Mouse (Mus musculus) lung, postnatal 0 days (tissue): ENCODE results near the gene Dhrs11. TPM values are rescaled to one million over a fixed set of nuclear protein-coding genes. Genes with fewer than 3 reads are reported as not detected.
A peak's percentile ranks its signal among the peaks of the same experiment; 100 is the strongest.

Source experiments
- ATAC-seq: fragments of 200-750 bp; cut with Nextera tagmentation; 2 replicates; pipeline ENCODE4 v1.8.0; 2017; ENCODE audit warnings: moderate library complexity
- DNase-seq: peaks from one replicate; pipeline ENCODE4 v3.0.0-alpha.2; 2016; ENCODE audit warnings: low spot score
- H3K27ac ChIP-seq: fragments of 300-500 bp; sonication (generic); 2 replicates; pipeline ENCODE4 v1.5.1; 2014; ENCODE audit warnings: antibody characterized with exemption, mild to moderate bottlenecking, low read length, mixed read lengths
- H3K27me3 ChIP-seq: fragments of 300-500 bp; sonication (generic); replicated peaks from 2 replicates; pipeline ENCODE4 v1.6.1; 2014; ENCODE audit warnings: low read length, mixed read lengths; ENCODE audit not compliant: insufficient read depth
- H3K36me3 ChIP-seq: fragments of 300-500 bp; sonication (generic); 2 replicates; pipeline ENCODE4 v1.6.1; 2014; ENCODE audit warnings: low read length, mixed read lengths; ENCODE audit not compliant: insufficient read depth
- H3K4me1 ChIP-seq: fragments of 300-500 bp; sonication (generic); 2 replicates; pipeline ENCODE4 v1.6.1; 2014; ENCODE audit warnings: antibody characterized with exemption, low read depth, low read length, mixed read lengths; ENCODE audit not compliant: insufficient read depth
- H3K4me2 ChIP-seq: fragments of 300-500 bp; sonication (generic); replicated peaks from 2 replicates; pipeline ENCODE4 v1.6.1; 2014; ENCODE audit warnings: low read depth, mild to moderate bottlenecking, low read length, moderate library complexity, mixed read lengths
- H3K4me3 ChIP-seq: fragments of 300-500 bp; sonication (generic); 2 replicates; pipeline ENCODE4 v1.5.1; 2014; ENCODE audit warnings: low read depth, low read length
- H3K9ac ChIP-seq: fragments of 300-500 bp; sonication (generic); replicated peaks from 2 replicates; pipeline ENCODE4 v1.6.1; 2014; ENCODE audit warnings: low read depth, mild to moderate bottlenecking
- H3K9me3 ChIP-seq: fragments of 300-500 bp; sonication (generic); 2 replicates; pipeline ENCODE4 v1.6.1; 2016; ENCODE audit warnings: low read length, mixed read lengths
- CTCF ChIP-seq: IDR thresholded peaks from 2 replicates; pipeline ENCODE4 v1.5.1; 2016; ENCODE audit warnings: antibody characterized with exemption, mild to moderate bottlenecking
- EP300 ChIP-seq: IDR thresholded peaks from 2 replicates; pipeline ENCODE4 v1.6.1; 2016; ENCODE audit warnings: antibody characterized with exemption, mild to moderate bottlenecking, control low read depth
- WGBS: fragments of 180-500 bp; shearing (Covaris S2); extraction: QIAGEN DNeasy Blood & Tissue Kit; methylation state at CpG from one replicate; pipeline ENCODE4 v1.1.7; 2014; 5-methylcytosine and 5-hydroxymethylcytosine counted together
- polyA plus RNA-seq: library from polyadenylated mRNA; unstranded; fragments of >200 nt; fragmentation: Nextera tagmentation; extraction: Ambion mirVana; gene quantifications from 2 replicates; pipeline ENCODE4 v1.2.1, GENCODE M21; 2015

The Dhrs11 gene
- polyA plus RNA-seq, 1 experiment from 2014 or later = 9.1 TPM

- Histone ChIP-seq H3K27ac (no peak overlapping the region), H3K9ac (no peak overlapping the region), H3K4me3 (no peak overlapping the region), H3K27me3 (no peaks in the 10 kb centered on the region; the same call in 1 of the 2 replicates), H3K36me3 (no peaks in the 10 kb centered on the region), H3K9me3 (no peaks in the 10 kb centered on the region), H3K4me1 (no peaks in the 10 kb centered on the region), H3K4me2 (no peak overlapping the region)
- 9% methylated on average over 17 of the region's 17 CpGs for WGBS
- no peak for TF ChIP-seq EP300
- peak; percentile 97 for TF ChIP-seq CTCF
- ATAC-seq = peak; percentile 50
- DNase-seq = peak; percentile 64
Observed at GRCm38 (mm10) chr11:84794496-84795113, 34.2 kb downstream of the Dhrs11 start.

- Histone ChIP-seq H3K4me1 (no peaks in the 10 kb centered on the region), H3K27ac (no peak overlapping the region), H3K27me3 (no peaks in the 10 kb centered on the region; the same call in 1 of the 2 replicates), H3K9me3 (no peaks in the 10 kb centered on the region), H3K4me3 (no peak overlapping the region), H3K9ac (no peak overlapping the region), H3K36me3 (no peaks in the 10 kb centered on the region), H3K4me2 (no peak overlapping the region)
- DNase-seq (no peak), ATAC-seq (no peak)
- no peak for TF ChIP-seq CTCF
- no peak for TF ChIP-seq EP300
Observed at GRCm38 (mm10) chr11:84793545-84793944, 35.2 kb downstream of the Dhrs11 start.

GRCm38 (mm10) chr11:84790383-84790782 lies 38.4 kb downstream of the Dhrs11 start:
- no peaks in the 10 kb centered on the region for H3K4me1 ChIP-seq
- ATAC-seq (no peak), DNase-seq (no peak)
- TF ChIP-seq EP300 (no peak), CTCF (no peak)
- H3K27me3 ChIP-seq = no peaks in the 10 kb centered on the region
- H3K36me3 ChIP-seq = no peaks in the 10 kb centered on the region
- 41% methylated on average over 6 of the region's 6 CpGs for WGBS
- no peak overlapping the region for H3K9ac ChIP-seq
- H3K9me3 ChIP-seq = no peaks in the 10 kb centered on the region
- H3K4me2 ChIP-seq = no peak overlapping the region
- H3K27ac ChIP-seq = no peak overlapping the region
- H3K4me3 ChIP-seq = no peak overlapping the region

- 3% methylated on average over 19 of the region's 19 CpGs for WGBS
- H3K9me3 ChIP-seq = no peaks in the 10 kb centered on the region
- no peak overlapping the region for H3K27ac ChIP-seq
- no peak for TF ChIP-seq CTCF
- TF ChIP-seq EP300 = no peak
- H3K36me3 ChIP-seq = no peaks in the 10 kb centered on the region
- DNase-seq (no peak), ATAC-seq (no peak)
- no peak overlapping the region for H3K9ac ChIP-seq
- no peaks in the 10 kb centered on the region for H3K27me3 ChIP-seq
- no peaks in the 10 kb centered on the region for H3K4me1 ChIP-seq
- no peak overlapping the region for H3K4me2 ChIP-seq
- no peak overlapping the region for H3K4me3 ChIP-seq
Observed at GRCm38 (mm10) chr11:84780143-84780870, 48.5 kb downstream of the Dhrs11 start.

- no peaks in the 10 kb centered on the region for H3K27me3 ChIP-seq
- ATAC-seq (no peak), DNase-seq (peak; percentile 13)
- no peak overlapping the region for H3K4me2 ChIP-seq
- no peak overlapping the region for H3K4me3 ChIP-seq
- no peaks in the 10 kb centered on the region for H3K4me1 ChIP-seq
- H3K27ac ChIP-seq = no peak overlapping the region
- no peak for TF ChIP-seq EP300
- TF ChIP-seq CTCF = no peak
- 6% methylated on average over 4 of the region's 4 CpGs for WGBS
- no peak overlapping the region for H3K9ac ChIP-seq
- no peaks in the 10 kb centered on the region for H3K9me3 ChIP-seq
- no peaks in the 10 kb centered on the region for H3K36me3 ChIP-seq
Observed at GRCm38 (mm10) chr11:84775560-84775959, 53.2 kb downstream of the Dhrs11 start.

- DNase-seq = no peak
Observed at GRCm38 (mm10) chr11:84774870-84775514, 53.8 kb downstream of the Dhrs11 start.

More at GRCm38 (mm10) chr11:84774870-84775514, 53.8 kb downstream of the Dhrs11 start:
- Histone ChIP-seq H3K9me3 (no peaks in the 10 kb centered on the region), H3K4me3 (no peak overlapping the region), H3K4me1 (no peaks in the 10 kb centered on the region), H3K27ac (no peak overlapping the region), H3K9ac (no peak overlapping the region), H3K36me3 (no peaks in the 10 kb centered on the region), H3K4me2 (no peak overlapping the region), H3K27me3 (no peaks in the 10 kb centered on the region)
- TF ChIP-seq CTCF = no peak
- TF ChIP-seq EP300 = no peak
- WGBS = 42% methylated on average over 13 of the region's 13 CpGs
- ATAC-seq = no peak

Other genes with a start within 250 kb of the Dhrs11 start
- 5.3 and 6.5 TPM in 2 replicates for gene Mrm1, start 9.5 kb downstream of the Dhrs11 start, polyA plus RNA-seq
- gene Ggnbp2, start 41.8 kb upstream of the Dhrs11 start, polyA plus RNA-seq = 56.4 and 57.3 TPM in 2 replicates
- 2.6 and 3.3 TPM in 2 replicates for gene Myo19, start 51.2 kb upstream of the Dhrs11 start, polyA plus RNA-seq
- 1.1 and 1.5 TPM in 2 replicates for gene Pigw, start 51.3 kb upstream of the Dhrs11 start, polyA plus RNA-seq
- 24.1 and 27.5 TPM in 2 replicates for gene Znhit3, start 87.4 kb upstream of the Dhrs11 start, polyA plus RNA-seq
- gene Car4, start 128.8 kb upstream of the Dhrs11 start, polyA plus RNA-seq = 172 and 190 TPM in 2 replicates